Mouse (Mus musculus): Measurements from ENCODE around the gene Arhgef7. TPM values are rescaled to one million over a fixed set of nuclear protein-coding genes. Genes with fewer than 3 reads are reported as not detected.

The Arhgef7 gene
- 78.8 and 82.1 TPM in 2 replicates for polyA plus RNA-seq (2016; fragmentation: Nextera tagmentation; extraction: Ambion mirVana)

GRCm38 (mm10) chr8:11727651-11728481 is at the start of gene Arhgef7:
Arhgef7 (plus strand) TSS chr8:11727721.
- Histone ChIP-seq H3K9ac (peak within 1 kb of the TSS; percentile 93), H3K27me3 (peaks cover 22% of the 10 kb centered on the region; the same call in 1 of the 2 replicates), H3K27ac (peak within 1 kb of the TSS; percentile 99), H3K4me2 (peak within 1 kb of the TSS; percentile 74), H3K36me3 (replicated peaks) (0 out of 2 replicates have a peak, but pooled peaks cover 3% of the 10 kb centered on the region), H3K9me3 (no peaks in the 10 kb centered on the region), H3K4me3 (replicated peaks) (peak within 1 kb of the TSS; percentile 80), H3K4me1 (peaks cover 34% of the 10 kb centered on the region)
- ATAC-seq (ENCODE audit: low FRiP score), result peak; percentile 90
- under 1% methylated on average over 118 of the region's 127 CpGs for WGBS

GRCm38 (mm10) chr8:11684558-11684957 is 43.0 kb upstream of the Arhgef7 start:
- WGBS, result 90% methylated on average over 7 of the region's 7 CpGs

GRCm38 (mm10) chr8:11687251-11687650 is 40.3 kb upstream of the Arhgef7 start:
- Histone ChIP-seq H3K4me2 (no peak overlapping the region), H3K27me3 (no peaks in the 10 kb centered on the region), H3K4me3 (replicated peaks) (no peak overlapping the region), H3K9ac (no peak overlapping the region), H3K36me3 (replicated peaks) (no peaks in the 10 kb centered on the region), H3K4me1 (peaks cover 2% of the 10 kb centered on the region; the same call in 1 of the 2 replicates), H3K27ac (no peak overlapping the region), H3K9me3 (no peaks in the 10 kb centered on the region)
- 93% methylated on average over 5 of the region's 5 CpGs for WGBS
- ATAC-seq (ENCODE audit: low FRiP score), result no peak

More at GRCm38 (mm10) chr8:11684558-11684957, 43.0 kb upstream of the Arhgef7 start:
- no peak overlapping the region for H3K9ac ChIP-seq
- no peak overlapping the region for H3K27ac ChIP-seq
- no peak for ATAC-seq (ENCODE audit: low FRiP score)
- no peaks in the 10 kb centered on the region for H3K9me3 ChIP-seq
- no peak overlapping the region for H3K4me3 ChIP-seq (replicated peaks)
- no peaks in the 10 kb centered on the region for H3K27me3 ChIP-seq
- H3K4me1 ChIP-seq, result no peaks in the 10 kb centered on the region; the same call in 1 of the 2 replicates
- H3K36me3 ChIP-seq (replicated peaks), result no peaks in the 10 kb centered on the region
- no peak overlapping the region for H3K4me2 ChIP-seq

- Histone ChIP-seq H3K4me2 (no peak overlapping the region), H3K4me1 (peaks cover 2% of the 10 kb centered on the region; the same call in 1 of the 2 replicates), H3K9ac (no peak overlapping the region), H3K27me3 (no peaks in the 10 kb centered on the region), H3K27ac (no peak overlapping the region), H3K36me3 (replicated peaks) (no peaks in the 10 kb centered on the region), H3K4me3 (replicated peaks) (no peak overlapping the region), H3K9me3 (no peaks in the 10 kb centered on the region)
- WGBS, result 37% methylated on average over 7 of the region's 7 CpGs
- no peak for ATAC-seq (ENCODE audit: low FRiP score)
These were observed 37.6 kb upstream of the Arhgef7 start for GRCm38 (mm10) chr8:11689945-11690344.

- ATAC-seq (ENCODE audit: low FRiP score), result no peak
- H3K4me3 ChIP-seq (replicated peaks), result no peak overlapping the region
- H3K27me3 ChIP-seq, result no peaks in the 10 kb centered on the region
- 90% methylated on average over 6 of the region's 6 CpGs for WGBS
- no peaks in the 10 kb centered on the region for H3K36me3 ChIP-seq (replicated peaks)
- no peak overlapping the region for H3K4me2 ChIP-seq
- H3K27ac ChIP-seq, result no peak overlapping the region
- no peaks in the 10 kb centered on the region for H3K9me3 ChIP-seq
- no peak overlapping the region for H3K9ac ChIP-seq
- H3K4me1 ChIP-seq, result peaks cover 2% of the 10 kb centered on the region; the same call in 1 of the 2 replicates
These were observed 36.2 kb upstream of the Arhgef7 start for GRCm38 (mm10) chr8:11691284-11691683.

- ATAC-seq (ENCODE audit: low FRiP score), result no peak
- Histone ChIP-seq H3K36me3 (replicated peaks) (no peaks in the 10 kb centered on the region), H3K9ac (no peak overlapping the region), H3K4me1 (peaks cover 2% of the 10 kb centered on the region; the same call in 1 of the 2 replicates), H3K4me3 (replicated peaks) (no peak overlapping the region), H3K27ac (no peak overlapping the region), H3K4me2 (no peak overlapping the region), H3K9me3 (no peaks in the 10 kb centered on the region), H3K27me3 (no peaks in the 10 kb centered on the region)
- WGBS, result 90% methylated on average over 6 of the region's 6 CpGs
These were observed 35.8 kb upstream of the Arhgef7 start for GRCm38 (mm10) chr8:11691761-11692160.

GRCm38 (mm10) chr8:11692455-11692854 is 35.1 kb upstream of the Arhgef7 start:
- Histone ChIP-seq H3K4me2 (no peak overlapping the region), H3K27ac (no peak overlapping the region), H3K36me3 (replicated peaks) (no peaks in the 10 kb centered on the region), H3K4me1 (peaks cover 2% of the 10 kb centered on the region; the same call in 1 of the 2 replicates), H3K27me3 (no peaks in the 10 kb centered on the region), H3K9me3 (no peaks in the 10 kb centered on the region), H3K9ac (no peak overlapping the region), H3K4me3 (replicated peaks) (no peak overlapping the region)
- WGBS, result 71% methylated on average over 1 of the region's 1 CpGs
- no peak for ATAC-seq (ENCODE audit: low FRiP score)

GRCm38 (mm10) chr8:11693972-11694371 is 33.5 kb upstream of the Arhgef7 start:
- Histone ChIP-seq H3K4me2 (no peak overlapping the region), H3K9me3 (no peaks in the 10 kb centered on the region), H3K36me3 (replicated peaks) (no peaks in the 10 kb centered on the region), H3K4me3 (replicated peaks) (no peak overlapping the region), H3K27ac (no peak overlapping the region), H3K9ac (no peak overlapping the region), H3K4me1 (peaks cover 2% of the 10 kb centered on the region; the same call in 1 of the 2 replicates), H3K27me3 (peaks cover 3% of the 10 kb centered on the region; the same call in 1 of the 2 replicates)
- no peak for ATAC-seq (ENCODE audit: low FRiP score)
- 86% methylated on average over 5 of the region's 5 CpGs for WGBS

- WGBS, result 91% methylated on average over 3 of the region's 3 CpGs
These were observed 31.3 kb upstream of the Arhgef7 start for GRCm38 (mm10) chr8:11696176-11696575.

GRCm38 (mm10) chr8:11697467-11697866 is 30.1 kb upstream of the Arhgef7 start:
- Histone ChIP-seq H3K27ac (no peak overlapping the region), H3K4me3 (replicated peaks) (no peak overlapping the region), H3K36me3 (replicated peaks) (no peaks in the 10 kb centered on the region), H3K4me1 (peaks cover 6% of the 10 kb centered on the region), H3K4me2 (no peak overlapping the region), H3K9me3 (no peaks in the 10 kb centered on the region), H3K9ac (no peak overlapping the region), H3K27me3 (peaks cover 15% of the 10 kb centered on the region)
- ATAC-seq (ENCODE audit: low FRiP score), result no peak
- WGBS, result 85% methylated on average over 7 of the region's 7 CpGs

More at GRCm38 (mm10) chr8:11696176-11696575, 31.3 kb upstream of the Arhgef7 start:
- peaks cover 10% of the 10 kb centered on the region for H3K27me3 ChIP-seq
- no peaks in the 10 kb centered on the region for H3K36me3 ChIP-seq (replicated peaks)
- no peaks in the 10 kb centered on the region for H3K9me3 ChIP-seq
- H3K27ac ChIP-seq, result no peak overlapping the region
- no peak overlapping the region for H3K4me2 ChIP-seq
- H3K9ac ChIP-seq, result no peak overlapping the region
- H3K4me3 ChIP-seq (replicated peaks), result no peak overlapping the region
- ATAC-seq (ENCODE audit: low FRiP score), result no peak
- peaks cover 6% of the 10 kb centered on the region for H3K4me1 ChIP-seq

- WGBS, result 70% methylated on average over 5 of the region's 5 CpGs
- Histone ChIP-seq H3K36me3 (replicated peaks) (no peaks in the 10 kb centered on the region), H3K27me3 (peaks cover 15% of the 10 kb centered on the region), H3K27ac (no peak overlapping the region), H3K9ac (no peak overlapping the region; the same call in 1 of the 2 replicates), H3K4me1 (peaks cover 6% of the 10 kb centered on the region), H3K4me3 (replicated peaks) (no peak overlapping the region), H3K9me3 (no peaks in the 10 kb centered on the region), H3K4me2 (no peak overlapping the region)
- ATAC-seq (ENCODE audit: low FRiP score), result no peak
These were observed 28.0 kb upstream of the Arhgef7 start for GRCm38 (mm10) chr8:11699442-11700001.
